Mouse (Mus musculus): ENCODE measurements at regions not wholly inside any gene's neighbourhood (a gene's known extent, or its start where the extent isn't known, plus 50 kb on each side); places are given as distances from the start of the nearest gene placed in this dataset.

- Histone ChIP-seq H3K4me1 (ENCODE audit: control insufficient read depth, insufficient read depth, insufficient read length, low read length) (peaks cover 10% of the 10 kb centered on the region), H3K4me3 (ENCODE audit: insufficient read depth, low read depth, low read length) (no peak overlapping the region), H3K27ac (replicated peaks; ENCODE audit: low read depth, low read length) (no peak overlapping the region)
These were observed 137.4 kb downstream of the Kitl start for GRCm38 (mm10) chr10:100152821-100153220.

- no peak overlapping the region for H3K27ac ChIP-seq (replicated peaks; ENCODE audit: low read depth, low read length)
- H3K4me3 ChIP-seq (ENCODE audit: insufficient read depth, low read depth, low read length) = no peak overlapping the region
- peaks cover 10% of the 10 kb centered on the region for H3K4me1 ChIP-seq (ENCODE audit: control insufficient read depth, insufficient read depth, insufficient read length, low read length)
These were observed 137.9 kb downstream of the Kitl start for GRCm38 (mm10) chr10:100153311-100153710.

- Histone ChIP-seq H3K27ac (replicated peaks; ENCODE audit: low read depth, low read length) (no peak overlapping the region), H3K4me3 (ENCODE audit: insufficient read depth, low read depth, low read length) (no peak overlapping the region), H3K4me1 (ENCODE audit: control insufficient read depth, insufficient read depth, insufficient read length, low read length) (peaks cover 10% of the 10 kb centered on the region)
These were observed 140.1 kb downstream of the Kitl start for GRCm38 (mm10) chr10:100155566-100155965.

GRCm38 (mm10) chr10:100159843-100160531 lies 144.6 kb downstream of the Kitl start:
- H3K27ac ChIP-seq (replicated peaks; ENCODE audit: low read depth, low read length) = peak overlapping the region; percentile 72
- peaks cover 5% of the 10 kb centered on the region for H3K4me1 ChIP-seq (ENCODE audit: control insufficient read depth, insufficient read depth, insufficient read length, low read length)
- peak overlapping the region; percentile 32; the same call in 1 of the 2 replicates for H3K4me3 ChIP-seq (ENCODE audit: insufficient read depth, low read depth, low read length)

GRCm38 (mm10) chr10:100160532-100160852 lies 145.1 kb downstream of the Kitl start:
- Histone ChIP-seq H3K4me1 (ENCODE audit: control insufficient read depth, insufficient read depth, insufficient read length, low read length) (peaks cover 2% of the 10 kb centered on the region), H3K27ac (replicated peaks; ENCODE audit: low read depth, low read length) (peak overlapping the region; percentile 72), H3K4me3 (ENCODE audit: insufficient read depth, low read depth, low read length) (no peak overlapping the region)

- Histone ChIP-seq H3K27ac (replicated peaks; ENCODE audit: low read depth, low read length) (peak overlapping the region; percentile 52), H3K4me3 (ENCODE audit: insufficient read depth, low read depth, low read length) (no peak overlapping the region), H3K4me1 (ENCODE audit: control insufficient read depth, insufficient read depth, insufficient read length, low read length) (peaks cover 2% of the 10 kb centered on the region)
These were observed 145.7 kb downstream of the Kitl start for GRCm38 (mm10) chr10:100161117-100161516.

- peaks cover 2% of the 10 kb centered on the region; the same call in 1 of the 2 replicates for H3K4me1 ChIP-seq (ENCODE audit: control insufficient read depth, insufficient read depth, insufficient read length, low read length)
- H3K27ac ChIP-seq (replicated peaks; ENCODE audit: low read depth, low read length) = peak overlapping the region; percentile 53
- H3K4me3 ChIP-seq (ENCODE audit: insufficient read depth, low read depth, low read length) = no peak overlapping the region
These were observed 149.1 kb downstream of the Kitl start for GRCm38 (mm10) chr10:100164526-100164925.

GRCm38 (mm10) chr10:100170836-100171235 lies 155.4 kb downstream of the Kitl start:
- H3K27ac ChIP-seq (replicated peaks; ENCODE audit: low read depth, low read length) = no peak overlapping the region
- H3K4me1 ChIP-seq (ENCODE audit: control insufficient read depth, insufficient read depth, insufficient read length, low read length) = no peaks in the 10 kb centered on the region
- H3K4me3 ChIP-seq (ENCODE audit: insufficient read depth, low read depth, low read length) = no peak overlapping the region

- Histone ChIP-seq H3K27ac (replicated peaks; ENCODE audit: low read depth, low read length) (no peak overlapping the region), H3K4me3 (ENCODE audit: insufficient read depth, low read depth, low read length) (no peak overlapping the region), H3K4me1 (ENCODE audit: control insufficient read depth, insufficient read depth, insufficient read length, low read length) (no peaks in the 10 kb centered on the region)
These were observed 137.8 kb upstream of the Gm4301 start for GRCm38 (mm10) chr10:100197673-100198072.

GRCm38 (mm10) chr10:100199090-100199690 lies 136.3 kb upstream of the Gm4301 start:
- H3K27ac ChIP-seq (replicated peaks; ENCODE audit: low read depth, low read length) = no peak overlapping the region

GRCm38 (mm10) chr10:100200431-100200830 lies 135.0 kb upstream of the Gm4301 start:
- H3K4me1 ChIP-seq (ENCODE audit: control insufficient read depth, insufficient read depth, insufficient read length, low read length) = no peaks in the 10 kb centered on the region
- no peak overlapping the region for H3K27ac ChIP-seq (replicated peaks; ENCODE audit: low read depth, low read length)

More at GRCm38 (mm10) chr10:100199090-100199690, 136.3 kb upstream of the Gm4301 start:
- Histone ChIP-seq H3K4me1 (ENCODE audit: control insufficient read depth, insufficient read depth, insufficient read length, low read length) (no peaks in the 10 kb centered on the region), H3K4me3 (ENCODE audit: insufficient read depth, low read depth, low read length) (no peak overlapping the region)

GRCm38 (mm10) chr10:100206617-100207530 lies 128.6 kb upstream of the Gm4301 start:
- H3K4me3 ChIP-seq (ENCODE audit: insufficient read depth, low read depth, low read length) = no peak overlapping the region
- H3K4me1 ChIP-seq (ENCODE audit: control insufficient read depth, insufficient read depth, insufficient read length, low read length) = no peaks in the 10 kb centered on the region
- no peak overlapping the region for H3K27ac ChIP-seq (replicated peaks; ENCODE audit: low read depth, low read length)

More at GRCm38 (mm10) chr10:100200431-100200830, 135.0 kb upstream of the Gm4301 start:
- no peak overlapping the region for H3K4me3 ChIP-seq (ENCODE audit: insufficient read depth, low read depth, low read length)

GRCm38 (mm10) chr10:100210684-100211083 lies 124.8 kb upstream of the Gm4301 start:
- no peak overlapping the region for H3K27ac ChIP-seq (replicated peaks; ENCODE audit: low read depth, low read length)
- no peaks in the 10 kb centered on the region for H3K4me1 ChIP-seq (ENCODE audit: control insufficient read depth, insufficient read depth, insufficient read length, low read length)
- no peak overlapping the region for H3K4me3 ChIP-seq (ENCODE audit: insufficient read depth, low read depth, low read length)

- H3K4me3 ChIP-seq (ENCODE audit: insufficient read depth, low read depth, low read length) = no peak overlapping the region
- no peak overlapping the region for H3K27ac ChIP-seq (replicated peaks; ENCODE audit: low read depth, low read length)
- no peaks in the 10 kb centered on the region for H3K4me1 ChIP-seq (ENCODE audit: control insufficient read depth, insufficient read depth, insufficient read length, low read length)
These were observed 110.9 kb upstream of the Gm4301 start for GRCm38 (mm10) chr10:100224459-100225097.
